Mouse (Mus musculus) CD8-positive naive resting alpha-beta T cell, adult 2 months (primary cell): ENCODE measurements around the gene Naglu.

Experiments
- DNase-seq, 2 experiments: peaks; one replicate each; pipeline ENCODE4 v3.0.0; 2022; ENCODE audit warnings: low read depth in 2 of 2, low spot score in 2 of 2

Gene Naglu

DNA sequence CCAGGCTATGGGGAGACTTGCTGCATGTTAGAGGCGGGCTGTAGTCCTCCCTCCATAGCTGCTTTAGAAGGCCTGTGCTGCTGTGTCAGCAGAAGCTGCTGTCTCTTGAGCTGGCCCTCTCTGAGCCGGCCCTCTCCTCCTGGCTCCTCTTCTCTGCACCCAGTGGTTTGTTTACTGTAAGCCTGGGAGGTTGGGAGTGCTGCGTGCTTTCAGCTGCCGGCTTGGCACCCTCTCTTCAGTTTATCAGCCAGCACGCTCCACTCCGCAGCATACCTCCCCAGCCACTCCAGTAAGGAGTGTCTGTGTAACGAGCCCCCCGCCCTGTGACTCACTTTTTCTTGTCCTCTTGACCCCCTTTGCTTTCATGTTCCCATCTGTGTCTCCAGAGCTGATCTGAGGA is 12.9 kb upstream of the Naglu start:
- no peak for DNase-seq

DNA sequence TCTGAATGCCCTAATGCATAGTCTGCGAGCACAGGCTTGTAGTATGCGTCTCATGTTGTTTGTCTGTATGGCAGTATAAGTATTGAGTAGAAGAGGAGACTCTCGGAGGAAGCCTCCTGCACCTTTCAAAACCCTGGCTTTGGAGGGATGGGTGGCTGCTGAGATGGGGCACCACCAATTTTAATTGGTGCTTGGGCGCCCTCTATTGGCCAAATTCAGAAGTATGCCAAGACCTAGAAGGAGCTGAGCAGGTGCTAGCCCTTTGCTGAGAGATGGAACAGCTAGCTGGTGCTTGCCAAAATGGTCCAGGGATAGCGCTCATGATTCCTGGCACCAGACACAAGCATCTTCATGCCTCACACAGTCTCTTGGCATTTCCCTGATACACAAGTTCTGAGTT is 12.0 kb upstream of the Naglu start:
- peak; percentile 86 to 90 for DNase-seq

DNA sequence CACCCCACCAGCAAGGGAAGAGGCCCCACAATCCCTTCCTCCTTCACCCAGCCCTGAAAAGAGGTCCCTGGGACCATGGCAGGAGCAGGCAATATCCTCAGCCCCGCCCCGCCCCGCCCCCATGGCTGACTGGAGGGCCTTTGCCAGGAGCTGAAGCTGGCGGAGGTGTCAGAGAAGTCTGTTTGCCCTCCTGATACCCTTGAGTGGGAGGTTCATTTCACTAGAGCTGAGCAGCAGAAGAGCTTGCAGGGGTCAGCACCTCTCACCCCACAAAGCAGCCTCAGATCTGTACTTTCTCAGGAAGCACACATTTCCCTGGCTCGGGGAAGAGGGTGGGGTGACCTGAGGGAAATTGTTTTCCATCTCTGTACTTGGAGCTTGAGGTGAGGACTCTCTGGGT is 11.1 kb upstream of the Naglu start:
- DNase-seq = no peak

GRCm38 (mm10) chr11:101059473-101059872 is 10.3 kb upstream of the Naglu start:
- DNase-seq = no peak

DNA sequence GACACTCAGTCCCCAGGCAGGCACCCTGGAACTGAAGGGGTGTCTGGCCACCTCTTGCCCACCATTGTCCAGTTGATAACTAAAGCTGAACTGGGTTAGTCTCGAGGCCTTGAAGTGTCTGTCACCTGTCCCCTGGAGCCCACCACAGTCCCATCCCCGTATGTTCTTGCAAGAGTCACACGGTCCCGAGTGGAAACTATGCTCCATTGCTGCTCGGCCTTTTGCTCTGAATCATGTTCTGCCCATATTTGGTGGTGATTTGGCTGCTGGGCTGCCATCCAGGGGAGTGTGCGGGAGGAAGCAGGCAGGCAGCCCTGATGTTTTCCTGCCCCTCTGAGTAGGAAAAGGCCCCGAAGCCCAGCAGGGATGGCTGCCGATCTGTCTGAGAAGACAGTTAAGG is 9.7 kb upstream of the Naglu start:
- no peak for DNase-seq

- DNase-seq = no peak
These were observed 8.8 kb upstream of the Naglu start for GRCm38 (mm10) chr11:101061049-101061448.

GRCm38 (mm10) chr11:101062165-101062884 is 7.5 kb upstream of the Naglu start:
- no peak for DNase-seq

DNA sequence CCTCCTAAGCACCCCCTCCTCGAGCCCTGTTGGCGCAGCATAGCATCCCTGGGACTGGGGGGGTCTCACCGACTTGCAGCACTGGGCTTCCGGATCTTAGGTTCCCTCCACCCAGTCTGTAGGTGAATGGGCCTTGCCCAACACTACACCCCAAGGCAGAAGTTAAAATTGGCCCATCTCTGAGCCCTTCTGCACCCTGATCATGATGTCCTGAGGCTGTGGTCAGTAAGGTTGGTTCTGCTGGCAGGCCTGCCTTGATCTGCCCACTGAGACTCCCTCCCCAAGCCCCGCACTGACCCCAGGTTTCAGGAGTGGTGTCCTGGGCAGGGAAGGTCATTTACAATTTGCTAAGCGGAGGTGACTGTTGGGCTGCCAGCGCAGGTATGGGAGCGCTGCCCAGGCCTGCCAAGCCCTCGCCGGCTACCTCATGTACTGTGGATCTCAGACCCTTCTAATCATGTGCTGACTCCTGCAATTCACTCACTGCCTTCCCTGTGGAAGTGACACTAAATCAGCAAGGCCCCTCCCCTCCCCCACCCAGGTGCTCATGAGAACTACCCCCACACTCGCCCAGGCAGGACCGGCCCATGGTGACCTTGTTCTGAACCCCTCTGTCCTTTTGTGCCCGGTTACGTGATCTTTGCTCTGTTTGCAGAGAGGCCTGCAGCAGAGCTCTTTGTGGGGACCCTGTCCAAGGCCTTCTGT is 6.7 kb upstream of the Naglu start:
- DNase-seq = no peak

DNA sequence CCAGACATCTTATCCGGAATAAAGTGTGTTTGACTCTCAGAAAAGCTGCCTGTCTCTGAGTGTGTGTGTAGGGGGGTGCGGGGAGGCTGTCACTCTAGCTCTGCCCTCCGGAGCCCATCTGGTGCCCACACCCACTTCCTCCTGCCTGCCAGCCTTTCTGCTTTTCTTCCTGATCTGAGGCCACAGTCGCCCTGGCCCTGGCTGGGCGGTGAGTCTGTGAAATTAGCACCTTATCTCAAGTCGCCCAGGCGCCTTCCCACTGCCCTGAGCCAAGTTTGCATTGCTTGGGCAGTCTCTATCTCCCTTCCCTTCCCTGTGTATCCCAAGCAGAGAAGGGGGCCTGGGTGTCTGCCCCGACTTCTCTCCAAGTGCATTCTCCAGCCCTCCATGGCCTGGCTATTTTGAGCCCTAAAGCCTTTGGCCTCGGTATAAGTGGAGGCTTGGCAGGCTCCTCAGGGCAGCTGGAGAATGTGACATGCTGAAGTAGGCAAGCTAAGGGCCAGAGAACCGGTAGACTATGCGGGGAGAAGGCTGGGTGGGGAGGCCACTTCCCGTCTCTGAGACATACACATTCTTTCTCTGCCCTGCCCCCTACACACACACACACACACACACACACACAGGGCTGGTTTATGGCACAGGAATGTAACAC is 6.0 kb upstream of the Naglu start:
- DNase-seq = peak; percentile 51 to 58

GRCm38 (mm10) chr11:101064462-101064861 is 5.3 kb upstream of the Naglu start:
- DNase-seq = no peak

- DNase-seq = no peak
These were observed 4.8 kb upstream of the Naglu start for GRCm38 (mm10) chr11:101065002-101065401.

- DNase-seq = peak; percentile 73 to 82
These were observed 3.0 kb upstream of the Naglu start for GRCm38 (mm10) chr11:101066549-101067412.

DNA sequence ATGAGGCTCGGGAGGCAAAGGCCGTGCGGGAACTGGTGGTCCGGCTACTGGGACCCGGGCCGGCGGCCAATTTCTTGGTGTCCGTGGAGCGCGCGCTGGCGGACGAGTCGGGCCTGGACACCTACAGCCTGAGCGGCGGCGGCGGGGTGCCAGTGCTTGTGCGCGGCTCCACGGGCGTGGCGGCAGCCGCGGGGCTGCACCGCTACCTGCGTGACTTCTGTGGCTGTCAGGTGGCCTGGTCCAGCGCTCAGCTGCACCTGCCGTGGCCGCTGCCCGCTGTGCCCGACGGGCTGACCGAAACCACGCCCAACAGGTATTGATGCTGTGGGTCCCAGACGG is 346 bp downstream of the Naglu start:
- no peak for DNase-seq

DNA sequence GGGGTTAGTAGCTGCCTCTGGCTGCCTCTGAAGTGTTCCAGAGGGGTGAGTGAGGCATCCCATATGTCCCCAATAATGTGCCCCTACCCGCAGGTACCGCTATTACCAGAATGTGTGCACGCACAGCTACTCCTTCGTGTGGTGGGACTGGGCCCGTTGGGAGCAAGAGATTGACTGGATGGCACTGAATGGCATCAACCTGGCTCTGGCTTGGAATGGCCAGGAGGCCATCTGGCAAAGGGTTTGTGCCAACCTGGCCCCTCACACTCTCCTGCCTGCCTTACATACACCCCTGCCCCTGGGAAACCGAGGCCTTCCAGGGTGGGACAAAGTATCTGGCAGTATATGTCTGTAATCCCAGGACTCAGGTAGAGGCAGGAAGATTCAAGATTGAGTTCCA is 1.2 kb downstream of the Naglu start:
- no peak for DNase-seq

- no peak for DNase-seq
These were observed 2.1 kb downstream of the Naglu start for GRCm38 (mm10) chr11:101071810-101072428.

DNA sequence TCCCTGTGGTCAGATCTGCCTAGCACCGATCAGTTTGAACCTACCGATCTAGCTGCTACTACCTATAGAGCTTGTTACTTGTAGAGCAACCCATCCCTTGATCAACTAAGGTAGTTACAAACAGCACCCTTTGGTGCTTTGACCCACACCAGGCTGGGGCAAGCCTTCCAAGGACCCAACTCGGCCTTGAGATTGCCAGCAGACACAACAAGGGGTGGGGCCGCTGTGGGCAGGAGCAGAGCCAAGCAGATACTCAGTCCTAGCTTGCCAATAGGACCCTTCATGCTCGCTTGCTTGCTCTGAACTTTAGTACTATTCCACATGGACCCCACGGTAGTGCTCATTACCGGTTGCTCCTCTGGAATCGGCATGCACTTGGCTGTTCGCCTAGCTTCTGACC is 8.3 kb downstream of the Naglu start, which contains the start of gene Hsd17b1:
Gene Hsd17b1, plus strand, starts transcription at position 291 of the 400 bp plus-strand sequence.
- no peak for DNase-seq

DNA sequence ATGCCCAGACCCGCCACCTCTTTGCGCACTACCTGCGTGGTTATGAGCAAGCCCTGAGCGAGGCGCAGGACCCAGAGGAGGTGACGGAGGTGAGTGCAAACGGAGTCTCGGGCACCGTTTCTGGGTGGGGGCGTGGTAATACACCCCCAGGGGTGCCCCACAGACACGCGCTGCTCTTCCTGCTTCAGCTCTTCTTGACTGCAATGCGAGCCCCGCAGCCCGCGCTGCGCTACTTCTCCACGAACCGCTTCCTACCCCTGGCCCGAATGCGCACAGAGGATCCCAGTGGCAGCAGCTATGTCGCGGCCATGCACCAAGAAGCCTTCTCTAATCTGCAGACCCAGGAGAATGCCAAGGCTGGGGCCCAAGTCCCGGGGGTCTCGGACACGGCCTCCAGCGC is 9.9 kb downstream of the Naglu start:
- DNase-seq = no peak

DNA sequence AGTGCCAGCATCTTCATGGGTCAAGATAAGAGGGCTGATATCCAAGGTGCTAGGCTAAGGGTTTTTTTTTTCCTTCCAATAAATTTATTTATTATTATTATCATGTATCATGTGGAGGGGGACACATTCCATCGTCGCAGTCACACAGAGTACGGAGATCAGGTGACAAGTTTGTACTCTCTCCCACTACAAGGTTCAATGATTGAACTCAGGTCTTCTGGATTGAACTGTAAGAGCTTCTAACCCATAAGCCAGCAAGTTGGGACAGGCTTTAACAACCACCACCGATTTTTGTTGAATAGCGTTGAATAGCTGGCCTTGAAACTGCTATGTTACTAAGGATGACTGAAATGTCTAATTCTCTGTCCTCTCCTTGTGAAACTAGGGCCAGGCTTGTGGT is 10.6 kb downstream of the Naglu start:
- no peak for DNase-seq

DNA sequence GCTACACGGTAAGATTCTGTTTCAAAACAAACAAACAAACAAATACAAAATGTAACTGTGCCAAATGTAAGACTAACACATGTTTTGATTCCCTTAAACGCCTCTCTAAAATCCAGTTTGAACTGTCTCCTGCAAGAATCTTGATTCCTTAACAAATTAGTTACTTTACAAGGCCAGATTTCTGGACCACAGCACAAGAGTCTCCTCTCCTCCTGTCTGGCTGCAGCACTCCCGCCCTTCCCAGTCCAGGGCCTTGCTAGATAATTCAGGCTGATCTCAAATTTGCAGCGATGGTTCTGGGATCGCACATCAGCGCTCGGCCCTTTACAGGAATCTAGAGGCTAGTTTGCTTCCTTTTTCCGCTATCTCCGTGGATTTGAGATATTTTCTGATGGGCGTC is 11.8 kb downstream of the Naglu start:
- no peak for DNase-seq

- peak; percentile 70 to 79 for DNase-seq
These were observed 12.6 kb downstream of the Naglu start, which contains the start of gene Coasy for GRCm38 (mm10) chr11:101082208-101083082. Gene Coasy (plus strand): TSS chr11:101082565.
